Mouse (Mus musculus): ENCODE data around the gene Rhox2g.
"Not testable (repeated sequence)": the region's sequence is repeated elsewhere in the genome, so short reads cannot be mapped to it uniquely, and the experiment has no call there.

DNA sequence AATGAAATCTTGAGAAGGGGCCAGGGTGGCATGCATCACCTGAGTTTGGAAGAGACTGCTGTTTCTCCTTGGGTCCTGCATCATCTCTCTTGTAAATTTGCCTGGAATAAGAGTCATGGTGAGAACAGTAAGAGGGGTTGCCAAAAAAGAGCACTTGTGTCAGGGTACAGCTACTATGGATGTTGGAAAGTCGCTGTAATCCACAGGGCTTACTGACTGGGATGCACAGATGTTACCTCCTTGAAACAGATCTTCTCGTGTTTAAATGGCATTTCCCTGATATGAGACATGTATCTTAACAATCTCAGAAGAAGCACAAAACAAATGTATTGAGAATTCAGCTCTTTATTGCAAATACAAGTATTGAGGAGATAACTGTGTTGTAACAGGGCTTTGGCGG is 25.4 kb upstream of the Rhox2g start, which contains the start of gene Rhox3h:
- TF ChIP-seq POLR2A (IDR thresholded peaks at IDR 0.05; ENCODE audit: borderline replicate concordance, control insufficient read depth, low read depth, low read length); CTCF (IDR thresholded peaks at IDR 0.05; ENCODE audit: control insufficient read depth, insufficient read depth, low read length): not testable (repeated sequence)
